Mouse (Mus musculus): ENCODE measurements at regions not wholly inside any gene's neighbourhood (a gene's known extent, or its start where the extent isn't known, plus 50 kb on each side); places are given as distances from the start of the nearest gene placed in this dataset.

- no peak for TF ChIP-seq CTCF (IDR thresholded peaks at IDR 0.05; ENCODE audit: insufficient read depth, low read depth, low read length)
- no peak for TF ChIP-seq POLR2A (IDR thresholded peaks at IDR 0.05; ENCODE audit: insufficient read depth, low read depth, low read length)
These were observed 126.8 kb upstream of the Rreb1 start for GRCm38 (mm10) chr13:37651221-37651946.

Measured in olfactory bulb, adult 2 months (tissue).